Mouse (Mus musculus) megakaryocyte, adult 5-6 weeks (primary cell): Measurements from ENCODE around the gene Cdk2ap1. TPM values are rescaled to one million over a fixed set of nuclear protein-coding genes. Genes with fewer than 3 reads are reported as not detected.
"Not testable (repeated sequence)": the region's sequence is repeated elsewhere in the genome, so short reads cannot be mapped to it uniquely, and the experiment has no call there.

Experiments used
- ATAC-seq: 2 replicates; pipeline ENCODE4 v1.8.0; 2016; ENCODE audit warnings: mild to moderate bottlenecking, inconsistent platforms; ENCODE audit not compliant: poor library complexity, severe bottlenecking
- total RNA-seq, 2 experiments: library from RNA; stranded (forward) in 1 of 2; stranded (reverse) in 1 of 2; fragments of 153-499, 151-499 nt in 1 of 2; fragments of 221-1000, 200-1000 nt in 1 of 2; gene quantifications; 2 replicates each; pipeline versions ENCODE4 v1.2.3 to v1.2.4; 2015 to 2017

Gene Cdk2ap1
- total RNA-seq, 2 experiments from 2014 or later = 145 to 150 TPM

- not testable (repeated sequence) for ATAC-seq
Observed at GRCm38 (mm10) chr5:124299307-124299706, 63.6 kb downstream of the Cdk2ap1 start.

- no peak for ATAC-seq
Observed at GRCm38 (mm10) chr5:124296475-124296874, 66.4 kb downstream of the Cdk2ap1 start.

Other genes starting within 250 kb of the Cdk2ap1 start
- 45.4 and 53.0 TPM in 2 replicates for gene Arl6ip4, start 247.0 kb downstream of the Cdk2ap1 start, total RNA-seq (2015)
- 80.5 and 87.7 TPM in 2 replicates for gene Arl6ip4, start 247.0 kb downstream of the Cdk2ap1 start, total RNA-seq (2017)
- gene Pitpnm2, start 113.3 kb downstream of the Cdk2ap1 start, total RNA-seq (2015) = 3.3 and 3.5 TPM in 2 replicates
- 1.2 and 7.6 TPM in 2 replicates for gene Pitpnm2, start 113.3 kb downstream of the Cdk2ap1 start, total RNA-seq (2017)
- 8.7 and 9.6 TPM in 2 replicates for gene Mphosph9, start 35.1 kb downstream of the Cdk2ap1 start, total RNA-seq (2015)
- gene Mphosph9, start 35.1 kb downstream of the Cdk2ap1 start, total RNA-seq (2017) = 21.2 and 24.4 TPM in 2 replicates
- gene 2810006K23Rik, start 35.0 kb downstream of the Cdk2ap1 start, total RNA-seq (2015) = 4.6 and 9.0 TPM in 2 replicates
- 7.6 and 14.2 TPM in 2 replicates for gene 2810006K23Rik, start 35.0 kb downstream of the Cdk2ap1 start, total RNA-seq (2017)
- 65.5 and 82.0 TPM in 2 replicates for gene Sbno1, start 62.9 kb upstream of the Cdk2ap1 start, total RNA-seq (2015)
- gene Sbno1, start 62.9 kb upstream of the Cdk2ap1 start, total RNA-seq (2017) = 147 and 182 TPM in 2 replicates
- gene Kmt5a, start 76.8 kb upstream of the Cdk2ap1 start, total RNA-seq (2015) = 370 and 380 TPM in 2 replicates
- 240 and 272 TPM in 2 replicates for gene Kmt5a, start 76.8 kb upstream of the Cdk2ap1 start, total RNA-seq (2017)
- 42.8 and 45.4 TPM in 2 replicates for gene Rilpl2, start 115.3 kb upstream of the Cdk2ap1 start, total RNA-seq (2015)
- 42.5 and 42.9 TPM in 2 replicates for gene Rilpl2, start 115.3 kb upstream of the Cdk2ap1 start, total RNA-seq (2017)
- gene Snrnp35, start 120.1 kb upstream of the Cdk2ap1 start, total RNA-seq (2015) = 3.8 and 5.7 TPM in 2 replicates
- 10.6 and 12.0 TPM in 2 replicates for gene Snrnp35, start 120.1 kb upstream of the Cdk2ap1 start, total RNA-seq (2017)
- 0.75 and 1.2 TPM in 2 replicates for gene Rilpl1, start 168.3 kb upstream of the Cdk2ap1 start, total RNA-seq (2015)
- 0.48 and 0.65 TPM in 2 replicates for gene Rilpl1, start 168.3 kb upstream of the Cdk2ap1 start, total RNA-seq (2017)
- gene Tmed2, start 177.6 kb upstream of the Cdk2ap1 start, total RNA-seq (2015) = 561 and 605 TPM in 2 replicates
- 974 and 1,002 TPM in 2 replicates for gene Tmed2, start 177.6 kb upstream of the Cdk2ap1 start, total RNA-seq (2017)
- 6.5 and 7.7 TPM in 2 replicates for gene Ddx55, start 189.8 kb upstream of the Cdk2ap1 start, total RNA-seq (2015)
- gene Ddx55, start 189.8 kb upstream of the Cdk2ap1 start, total RNA-seq (2017) = 7.2 and 15.1 TPM in 2 replicates
- gene Eif2b1, start 216.0 kb upstream of the Cdk2ap1 start, total RNA-seq (2015) = 24.8 and 28.0 TPM in 2 replicates
- 15.6 and 20.0 TPM in 2 replicates for gene Eif2b1, start 216.0 kb upstream of the Cdk2ap1 start, total RNA-seq (2017)
- gene Gtf2h3, start 216.1 kb upstream of the Cdk2ap1 start, total RNA-seq (2015) = 8.0 and 8.6 TPM in 2 replicates
- 11.6 and 20.7 TPM in 2 replicates for gene Gtf2h3, start 216.1 kb upstream of the Cdk2ap1 start, total RNA-seq (2017)